Mouse (Mus musculus) frontal cortex, adult (tissue): ENCODE data around the gene Pycr1.

Experiments used
- ATAC-seq: cut with Nextera tagmentation; 2 replicates; pipeline ENCODE4 v1.9.2; 2017; ENCODE audit warnings: mild to moderate bottlenecking, moderate library complexity, mixed read lengths; ENCODE audit not compliant: low TSS enrichment

Gene Pycr1

GRCm38 (mm10) chr11:120603545-120603944 lies 40.0 kb downstream of the Pycr1 start:
- no peak for ATAC-seq

- no peak for ATAC-seq
Observed at GRCm38 (mm10) chr11:120600716-120601115, 42.9 kb downstream of the Pycr1 start.

GRCm38 (mm10) chr11:120598990-120599549 lies 44.5 kb downstream of the Pycr1 start:
- no peak for ATAC-seq

GRCm38 (mm10) chr11:120598283-120598989 lies 45.1 kb downstream of the Pycr1 start, which contains the start of the genes Alyref and Anapc11:
Alyref (minus strand) TSS chr11:120598365.
Anapc11 (plus strand) TSS chr11:120598421.
- peak; percentile 99 for ATAC-seq

- no peak; the same call in 1 of the 2 replicates for ATAC-seq
Observed at GRCm38 (mm10) chr11:120597240-120598235, 46.0 kb downstream of the Pycr1 start.

GRCm38 (mm10) chr11:120588531-120588930 lies 55.0 kb downstream of the Pycr1 start:
- no peak for ATAC-seq
